Mouse (Mus musculus) limb, embryonic 14.5 days (tissue): ENCODE measurements at regions not wholly inside any gene's neighbourhood (a gene's known extent, or its start where the extent isn't known, plus 50 kb on each side); places are given as distances from the start of the nearest gene placed in this dataset.

ENCODE experiments used
- ATAC-seq: fragments of 200-750 bp; cut with Nextera tagmentation; 2 replicates; pipeline ENCODE4 v1.8.0; 2017; ENCODE audit warnings: low read depth, moderate number of reproducible peaks, moderate TSS enrichment; ENCODE audit not compliant: low FRiP score
- DNase-seq: peaks from one replicate; pipeline ENCODE4 v3.0.0-alpha.2; 2015; ENCODE audit warnings: low spot score
- H3K27ac ChIP-seq: fragments of 300-500 bp; sonication (generic); replicated peaks from 2 replicates; pipeline ENCODE4 v1.5.1; 2014; ENCODE audit warnings: low read depth, mild to moderate bottlenecking, low read length, moderate library complexity, mixed read lengths
- H3K27me3 ChIP-seq: fragments of 300-500 bp; sonication (generic); 2 replicates; pipeline ENCODE4 v1.6.1; 2014; ENCODE audit warnings: low read length, mixed read lengths; ENCODE audit not compliant: control insufficient read depth, insufficient read depth
- H3K36me3 ChIP-seq: fragments of 300-500 bp; sonication (generic); 2 replicates; pipeline ENCODE4 v1.6.1; 2014; ENCODE audit warnings: mild to moderate bottlenecking, low read length, moderate library complexity, mixed read lengths; ENCODE audit not compliant: control insufficient read depth, insufficient read depth
- H3K4me1 ChIP-seq: fragments of 300-500 bp; sonication (generic); 2 replicates; pipeline ENCODE4 v1.6.1; 2014; ENCODE audit warnings: antibody characterized with exemption, low read length, mixed read lengths; ENCODE audit not compliant: control insufficient read depth, insufficient read depth
- H3K4me2 ChIP-seq: fragments of 300-500 bp; sonication (generic); replicated peaks from 2 replicates; pipeline ENCODE4 v1.6.1; 2014; ENCODE audit warnings: low read depth, mild to moderate bottlenecking, low read length, moderate library complexity; ENCODE audit not compliant: severe bottlenecking
- H3K4me3 ChIP-seq: fragments of 300-500 bp; sonication (generic); replicated peaks from 2 replicates; pipeline ENCODE4 v1.5.1; 2014; ENCODE audit warnings: low read length
- H3K9ac ChIP-seq: fragments of 300-500 bp; sonication (generic); 2 replicates; pipeline ENCODE4 v1.6.1; 2014; ENCODE audit warnings: mild to moderate bottlenecking, low read depth, low read length, moderate library complexity; ENCODE audit not compliant: severe bottlenecking
- H3K9me3 ChIP-seq: fragments of 300-500 bp; sonication (generic); 2 replicates; pipeline ENCODE4 v1.6.1; 2016; ENCODE audit warnings: low read length; ENCODE audit not compliant: control insufficient read depth
- POLR2A ChIP-seq: fragments of 200-500 bp; IDR thresholded peaks from 2 replicates; pipeline ENCODE4 v1.8.0; 2012; ENCODE audit warnings: inconsistent platforms, mild to moderate bottlenecking, moderate library complexity, borderline replicate concordance; ENCODE audit not compliant: insufficient read depth, insufficient read length; ENCODE audit errors: extremely low read depth
- WGBS: fragments of 180-500 bp; shearing (Covaris S2); extraction: QIAGEN DNeasy Blood & Tissue Kit; methylation state at CpG from one replicate; pipeline ENCODE4 v1.1.7; 2014; 5-methylcytosine and 5-hydroxymethylcytosine counted together

DNA sequence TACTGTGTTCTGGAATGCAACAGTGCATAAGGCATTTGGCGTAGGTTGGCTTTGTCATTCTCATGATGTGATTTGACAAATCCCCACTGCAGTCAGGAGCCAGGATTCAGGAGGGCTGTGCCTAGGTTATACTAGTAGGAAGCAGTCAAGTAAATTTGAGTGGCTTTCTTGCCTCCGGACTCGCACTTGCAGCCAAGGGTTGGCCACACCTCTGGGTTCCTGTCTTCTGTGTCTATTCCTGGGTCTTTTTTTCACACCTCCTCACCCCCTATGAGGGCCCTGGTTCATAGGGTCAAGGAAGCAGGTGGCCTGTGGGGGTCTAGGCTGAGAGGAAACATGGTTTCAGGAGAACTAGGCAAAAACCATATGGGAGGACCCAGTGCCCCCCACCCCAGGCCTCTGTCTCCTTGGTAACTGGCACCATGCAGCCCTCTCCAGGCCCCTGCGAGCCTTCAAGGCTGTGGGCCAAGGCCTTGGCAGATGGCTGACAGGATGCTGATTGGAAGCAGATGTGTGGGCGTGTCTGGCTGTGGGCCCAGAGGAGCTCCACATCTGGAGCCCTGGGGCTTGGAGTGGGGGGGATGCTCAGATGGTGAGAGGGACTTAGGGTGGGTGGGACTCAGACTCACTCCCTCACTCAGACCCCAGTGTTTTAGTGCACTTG lies 195.7 kb downstream of the Rgs3 start:
- Histone ChIP-seq H3K4me1 (peaks cover 38% of the 10 kb centered on the region), H3K9me3 (no peaks in the 10 kb centered on the region), H3K36me3 (no peaks in the 10 kb centered on the region), H3K27me3 (no peaks in the 10 kb centered on the region), H3K9ac (no peak overlapping the region), H3K27ac (peak overlapping the region; percentile 81), H3K4me2 (peak overlapping the region; percentile 24; the same call in 1 of the 2 replicates), H3K4me3 (no peak overlapping the region)
- no peak for TF ChIP-seq POLR2A
- ATAC-seq = peak; percentile 92
- peak; percentile 91 for DNase-seq
- 21% methylated on average over 5 of the region's 5 CpGs for WGBS

DNA sequence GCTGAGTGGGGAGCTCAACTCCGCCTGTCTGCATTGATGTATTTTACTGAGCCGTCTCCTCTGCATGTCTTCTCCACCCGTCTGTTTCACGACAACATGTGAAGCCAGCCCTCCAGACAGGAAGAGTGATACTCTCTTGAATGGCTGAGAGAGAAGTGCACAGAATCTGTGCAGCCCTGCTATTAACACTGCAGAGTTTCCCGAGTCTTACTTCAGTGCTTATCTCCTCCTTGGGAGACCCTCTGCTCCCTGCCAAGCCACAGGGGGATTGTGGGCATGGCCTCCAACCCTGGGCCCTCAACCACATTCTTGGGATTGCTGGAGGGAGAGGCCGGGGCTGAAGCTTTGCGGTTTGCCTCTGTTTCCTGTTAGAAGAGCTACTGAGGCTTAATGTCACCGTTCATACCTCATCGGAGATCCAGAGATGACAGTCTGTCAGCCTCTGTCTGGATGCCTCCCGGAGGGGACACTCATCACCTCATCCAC lies 197.1 kb downstream of the Rgs3 start:
- H3K27ac ChIP-seq = peak overlapping the region; percentile 65
- no peaks in the 10 kb centered on the region for H3K36me3 ChIP-seq
- no peak for DNase-seq
- no peak for TF ChIP-seq POLR2A
- H3K9ac ChIP-seq = no peak overlapping the region
- H3K9me3 ChIP-seq = no peaks in the 10 kb centered on the region
- 22% methylated on average over 10 of the region's 10 CpGs for WGBS
- no peak overlapping the region for H3K4me3 ChIP-seq
- no peak for ATAC-seq
- H3K4me1 ChIP-seq = peaks cover 48% of the 10 kb centered on the region
- H3K27me3 ChIP-seq = no peaks in the 10 kb centered on the region
- no peak overlapping the region for H3K4me2 ChIP-seq

DNA sequence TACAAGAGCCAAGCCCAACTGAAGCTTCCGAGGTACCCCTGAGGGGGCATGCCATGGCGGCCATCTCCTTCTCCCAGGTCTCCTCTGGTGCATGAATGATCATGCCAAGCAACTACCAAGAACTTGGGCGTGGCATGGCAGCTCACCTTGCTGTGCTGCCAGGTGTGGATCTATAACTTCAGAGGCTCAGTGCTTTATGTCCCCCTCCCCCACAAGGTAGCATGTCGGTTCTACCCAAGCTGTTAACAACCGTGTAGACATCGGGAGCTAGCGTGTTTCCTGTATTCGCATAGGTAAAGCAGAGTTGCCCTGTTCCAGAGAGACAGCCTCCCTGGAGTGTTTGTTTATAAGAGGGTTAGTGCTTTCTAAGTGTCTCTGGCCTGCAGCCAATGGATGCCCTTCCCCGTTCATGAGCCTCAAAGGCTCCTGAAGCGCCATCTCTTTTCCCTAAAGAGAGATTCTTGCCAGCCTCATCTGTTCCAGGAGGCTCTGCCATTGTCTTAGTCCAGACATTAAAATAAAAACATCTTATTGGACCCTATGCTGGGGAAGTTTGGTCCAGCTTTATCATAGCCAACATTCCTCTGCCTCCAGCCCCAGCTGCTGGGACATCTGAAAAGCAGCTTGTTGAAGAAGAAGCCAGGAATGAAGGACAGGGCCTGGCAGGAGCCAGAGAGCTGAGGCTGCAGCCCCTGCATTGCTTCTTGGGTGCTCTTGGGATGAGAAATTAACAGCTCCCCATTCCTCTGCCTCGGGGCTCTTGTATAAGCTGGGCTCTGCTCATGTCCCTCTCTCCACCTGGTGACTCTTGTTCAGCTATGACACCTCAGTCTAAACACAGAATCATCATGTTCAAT lies 201.3 kb downstream of the Rgs3 start:
- 53% methylated on average over 11 of the region's 11 CpGs for WGBS
- DNase-seq = no peak
- H3K4me3 ChIP-seq = no peak overlapping the region
- no peak overlapping the region for H3K4me2 ChIP-seq
- H3K36me3 ChIP-seq = no peaks in the 10 kb centered on the region
- no peak for TF ChIP-seq POLR2A
- ATAC-seq = 0 out of 2 replicates have a peak, but pooled peaks have one; percentile 12
- H3K9me3 ChIP-seq = no peaks in the 10 kb centered on the region
- 0 out of 2 replicates have a peak overlapping the region, but pooled peaks have one; percentile 12 for H3K9ac ChIP-seq
- H3K27ac ChIP-seq = peak overlapping the region; percentile 50; the same call in 1 of the 2 replicates
- no peaks in the 10 kb centered on the region for H3K27me3 ChIP-seq
- peaks cover 28% of the 10 kb centered on the region for H3K4me1 ChIP-seq

DNA sequence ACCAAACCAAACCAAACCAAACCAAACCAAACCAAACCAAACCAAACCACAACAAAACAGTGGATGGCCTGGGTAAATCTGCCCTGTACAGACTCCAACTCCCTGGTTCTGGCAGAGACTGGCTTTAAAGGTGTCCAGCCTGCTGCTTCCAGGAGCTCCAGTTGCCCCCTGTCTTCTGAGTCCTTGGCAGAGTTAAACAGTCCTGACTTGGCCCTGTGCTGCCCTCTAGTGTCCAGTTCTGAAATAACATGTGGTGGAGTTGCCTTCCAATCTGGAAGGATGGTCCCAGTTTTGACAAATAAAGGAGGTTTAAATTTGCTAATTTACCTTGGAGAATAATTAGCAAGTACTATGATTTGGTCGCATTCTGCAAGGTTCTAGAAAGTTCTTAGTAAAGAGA lies 202.0 kb downstream of the Rgs3 start:
- no peaks in the 10 kb centered on the region for H3K9me3 ChIP-seq
- peak; percentile 53; the same call in 1 of the 2 replicates for ATAC-seq
- no peaks in the 10 kb centered on the region for H3K27me3 ChIP-seq
- TF ChIP-seq POLR2A = no peak
- no peak overlapping the region for H3K4me3 ChIP-seq
- no peak overlapping the region for H3K9ac ChIP-seq
- peak; percentile 85 for DNase-seq
- H3K4me2 ChIP-seq = no peak overlapping the region
- H3K27ac ChIP-seq = no peak overlapping the region
- H3K36me3 ChIP-seq = no peaks in the 10 kb centered on the region
- 0% methylated on average over 1 of the region's 1 CpGs for WGBS
- peaks cover 21% of the 10 kb centered on the region for H3K4me1 ChIP-seq

DNA sequence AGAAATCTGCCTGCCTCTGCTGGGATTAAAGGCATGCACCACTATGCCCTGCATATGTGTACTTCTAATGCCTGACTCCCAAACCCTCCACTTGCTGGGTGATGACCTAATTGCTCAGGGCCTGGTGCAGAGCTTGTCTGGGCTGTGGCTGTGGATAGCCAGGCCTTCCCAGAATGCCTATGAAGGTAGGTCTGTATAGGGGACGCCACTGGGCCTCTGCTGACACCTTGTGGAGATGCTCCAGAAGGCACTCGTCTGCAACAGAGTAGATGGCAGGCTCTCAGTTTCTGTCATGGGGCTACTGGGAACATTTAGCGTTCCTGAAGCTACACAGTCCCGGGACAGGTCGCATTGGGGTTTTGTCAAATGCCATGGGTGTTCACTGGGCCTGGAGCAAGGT lies 201.4 kb upstream of the Zfp618 start:
- peak; percentile 92 for ATAC-seq
- no peaks in the 10 kb centered on the region for H3K9me3 ChIP-seq
- H3K4me1 ChIP-seq = peaks cover 9% of the 10 kb centered on the region
- no peak overlapping the region for H3K27ac ChIP-seq
- peak; percentile 87 for DNase-seq
- H3K4me2 ChIP-seq = no peak overlapping the region
- TF ChIP-seq POLR2A = no peak
- no peaks in the 10 kb centered on the region for H3K36me3 ChIP-seq
- no peaks in the 10 kb centered on the region for H3K27me3 ChIP-seq
- H3K4me3 ChIP-seq = no peak overlapping the region
- H3K9ac ChIP-seq = no peak overlapping the region
- WGBS = 8% methylated on average over 5 of the region's 5 CpGs
